Mouse (Mus musculus) naive thymus-derived CD4-positive, alpha-beta T cell, adult 5 months (primary cell): ENCODE data around the gene Nipa2. TPM values are rescaled to one million over a fixed set of nuclear protein-coding genes. Genes with fewer than 3 reads are reported as not detected.

ENCODE experiments used
- polyA plus RNA-seq: library from polyadenylated mRNA; unstranded; fragments of 100-300 nt; shearing (Covaris generic); gene quantifications from one replicate; pipeline ENCODE4 v1.2.1, GENCODE M21; 2017

Gene Nipa2
- 57.9 TPM for polyA plus RNA-seq

DNA sequence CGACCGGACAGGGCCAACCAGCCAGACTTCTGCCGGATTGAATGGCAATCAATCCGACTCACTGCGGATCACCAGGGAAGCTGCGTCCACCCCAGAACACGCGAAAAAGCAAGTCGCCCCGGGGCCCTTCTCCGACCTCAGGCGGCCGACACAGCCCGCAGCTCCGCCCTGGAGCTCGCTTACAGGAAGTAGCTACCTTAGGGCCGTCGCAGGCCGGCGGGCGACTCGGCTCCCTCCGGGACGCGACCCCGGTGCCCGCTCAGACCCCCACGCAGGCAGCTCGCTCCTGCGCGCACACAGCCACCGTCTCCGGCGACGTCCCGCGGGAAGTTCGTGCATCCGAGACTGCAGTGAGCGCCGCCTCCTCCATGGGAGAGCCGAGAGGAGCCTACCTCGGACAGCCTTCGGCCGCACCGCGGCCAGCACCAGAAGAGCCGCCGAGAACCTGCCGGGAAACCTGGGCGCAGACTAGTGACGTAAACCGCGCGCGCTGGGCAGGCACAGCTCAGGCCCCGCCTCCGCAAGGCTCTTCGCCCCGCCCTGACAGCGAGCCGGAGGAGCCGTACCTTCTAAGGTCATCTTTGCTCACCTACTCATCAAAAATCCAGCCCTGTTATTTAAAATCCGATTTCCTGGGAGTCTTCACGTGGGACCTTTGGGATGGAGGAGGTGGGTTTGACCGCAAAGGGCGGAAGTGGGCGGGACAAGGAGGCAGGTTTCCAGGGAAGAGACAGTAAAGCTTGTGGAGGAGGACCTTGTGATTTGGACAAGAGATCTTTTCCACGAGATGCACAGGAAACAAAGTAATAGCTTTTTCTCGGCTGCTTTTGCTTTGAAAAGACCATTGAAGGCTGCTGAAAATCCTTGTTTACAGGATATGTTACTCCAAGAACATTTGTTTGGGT, at the start of gene Nipa2:
Nipa2 (minus strand) TSS at position 473 of the 905 bp plus-strand sequence.

Other genes starting within 250 kb of the Nipa2 start
- not detected for gene Siglech, start 194.3 kb downstream of the Nipa2 start, polyA plus RNA-seq
- 19.7 TPM for gene Tubgcp5, start 168.3 kb downstream of the Nipa2 start, polyA plus RNA-seq
- gene Cyfip1, start 120.7 kb downstream of the Nipa2 start, polyA plus RNA-seq = 4.7 TPM
- 0.50 TPM for gene Nipa1, start 57.5 kb upstream of the Nipa2 start, polyA plus RNA-seq
- 43.8 TPM for gene Herc2, start 87.7 kb upstream of the Nipa2 start, polyA plus RNA-seq